Mouse (Mus musculus) limb, embryonic 15.5 days (tissue): ENCODE measurements at regions not wholly inside any gene's neighbourhood (a gene's known extent, or its start where the extent isn't known, plus 50 kb on each side); places are given as distances from the start of the nearest gene placed in this dataset.
"Not testable (repeated sequence)": the region's sequence is repeated elsewhere in the genome, so short reads cannot be mapped to it uniquely, and the experiment has no call there.

ENCODE experiments used
- ATAC-seq: fragments of 200-750 bp; cut with Nextera tagmentation; 2 replicates; pipeline ENCODE4 v1.8.0; 2017; ENCODE audit warnings: low read depth, moderate TSS enrichment; ENCODE audit not compliant: insufficient number of reproducible peaks, low FRiP score, low TSS enrichment
- H3K27ac ChIP-seq: fragments of 300-500 bp; sonication (generic); 2 replicates; pipeline ENCODE4 v1.5.1; 2015; ENCODE audit warnings: moderate library complexity, mild to moderate bottlenecking, inconsistent platforms
- H3K27me3 ChIP-seq: fragments of 300-500 bp; sonication (generic); 2 replicates; pipeline ENCODE4 v1.6.1; 2015; ENCODE audit warnings: inconsistent platforms
- H3K36me3 ChIP-seq: fragments of 300-500 bp; sonication (generic); 2 replicates; pipeline ENCODE4 v1.6.1; 2015; ENCODE audit warnings: inconsistent platforms
- H3K4me1 ChIP-seq: fragments of 300-500 bp; sonication (generic); 2 replicates; pipeline ENCODE4 v1.6.1; 2015; ENCODE audit warnings: inconsistent platforms
- H3K4me2 ChIP-seq: fragments of 300-500 bp; sonication (generic); 2 replicates; pipeline ENCODE4 v1.6.1; 2015; ENCODE audit warnings: mild to moderate bottlenecking, inconsistent platforms
- H3K4me3 ChIP-seq: fragments of 300-500 bp; sonication (generic); 2 replicates; pipeline ENCODE4 v1.5.1; 2015; ENCODE audit warnings: mild to moderate bottlenecking, inconsistent platforms
- H3K9ac ChIP-seq: fragments of 300-500 bp; sonication (generic); 2 replicates; pipeline ENCODE4 v1.6.1; 2015; ENCODE audit warnings: inconsistent platforms
- H3K9me3 ChIP-seq: fragments of 300-500 bp; sonication (generic); 2 replicates; pipeline ENCODE4 v1.6.1; 2016; ENCODE audit warnings: inconsistent platforms
- WGBS: fragments of 180-500 bp; shearing (Covaris S2); methylation state at CpG from one replicate; pipeline ENCODE4 v1.1.7; 2015; 5-methylcytosine and 5-hydroxymethylcytosine counted together

DNA sequence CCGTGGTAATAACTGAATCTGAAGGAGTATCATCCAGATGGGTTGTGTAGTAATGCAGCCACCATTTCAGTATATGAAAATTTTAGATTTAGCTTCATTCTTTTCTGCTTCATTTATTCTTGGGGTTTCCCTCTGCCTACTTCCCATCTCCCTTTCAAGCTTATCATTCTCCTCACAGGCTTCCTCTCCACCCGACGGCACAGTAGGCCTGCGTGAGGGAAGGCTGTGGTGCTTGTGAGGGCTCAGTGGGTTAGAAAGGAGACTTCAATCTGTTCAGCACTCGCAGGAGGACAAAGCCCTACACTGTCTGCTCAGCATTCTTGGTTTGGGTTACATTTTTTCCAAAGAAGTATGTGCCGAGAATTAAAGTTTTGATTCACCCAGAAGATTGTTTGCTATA lies 493.0 kb upstream of the Olfr1507 start:
- not testable (repeated sequence) for H3K27ac ChIP-seq, H3K9me3 ChIP-seq, H3K4me1 ChIP-seq, H3K27me3 ChIP-seq, H3K4me2 ChIP-seq, ATAC-seq, H3K36me3 ChIP-seq, H3K9ac ChIP-seq, H3K4me3 ChIP-seq
- no CpG with 5 or more reads among the region's 6 CpGs for WGBS

GRCm38 (mm10) chr14:52972207-52973003 lies 476.9 kb upstream of the Olfr1507 start:
- not testable (repeated sequence) for H3K4me2 ChIP-seq, H3K9ac ChIP-seq, H3K27ac ChIP-seq, H3K4me1 ChIP-seq, H3K4me3 ChIP-seq, H3K9me3 ChIP-seq, H3K36me3 ChIP-seq, H3K27me3 ChIP-seq, ATAC-seq
- no CpG with 5 or more reads among the region's 12 CpGs for WGBS

DNA sequence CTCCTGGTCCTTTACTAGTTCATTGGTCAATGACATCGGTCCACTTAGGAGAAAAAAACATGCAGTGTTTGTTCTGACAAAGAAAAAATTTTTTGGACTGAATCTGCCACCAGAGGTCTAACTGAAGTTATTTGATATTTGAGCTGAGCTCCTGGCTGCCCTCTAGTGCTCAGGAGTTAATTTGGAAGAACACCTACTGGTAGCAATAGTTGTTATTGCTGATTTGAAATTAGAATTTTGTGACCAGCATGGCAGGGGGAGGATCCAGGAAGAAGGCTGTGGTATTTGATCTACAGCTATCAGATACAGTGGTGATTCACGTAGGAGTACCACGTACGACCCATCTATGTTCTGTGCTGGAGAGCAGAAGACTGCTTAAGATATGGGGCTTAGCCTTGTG lies 466.6 kb upstream of the Olfr1507 start:
- not testable (repeated sequence) for H3K4me3 ChIP-seq, H3K4me2 ChIP-seq, H3K9ac ChIP-seq, ATAC-seq, H3K27me3 ChIP-seq, H3K4me1 ChIP-seq, H3K36me3 ChIP-seq, H3K9me3 ChIP-seq, H3K27ac ChIP-seq
- WGBS = 78% methylated on average over 3 of the region's 4 CpGs

- not testable (repeated sequence) for H3K4me3 ChIP-seq, H3K4me2 ChIP-seq, H3K27me3 ChIP-seq, ATAC-seq, H3K9ac ChIP-seq, H3K9me3 ChIP-seq, H3K36me3 ChIP-seq, H3K4me1 ChIP-seq, H3K27ac ChIP-seq
- 100% methylated on average over 2 of the region's 2 CpGs for WGBS
Observed at GRCm38 (mm10) chr14:52956515-52956914, 461.0 kb upstream of the Olfr1507 start.

DNA sequence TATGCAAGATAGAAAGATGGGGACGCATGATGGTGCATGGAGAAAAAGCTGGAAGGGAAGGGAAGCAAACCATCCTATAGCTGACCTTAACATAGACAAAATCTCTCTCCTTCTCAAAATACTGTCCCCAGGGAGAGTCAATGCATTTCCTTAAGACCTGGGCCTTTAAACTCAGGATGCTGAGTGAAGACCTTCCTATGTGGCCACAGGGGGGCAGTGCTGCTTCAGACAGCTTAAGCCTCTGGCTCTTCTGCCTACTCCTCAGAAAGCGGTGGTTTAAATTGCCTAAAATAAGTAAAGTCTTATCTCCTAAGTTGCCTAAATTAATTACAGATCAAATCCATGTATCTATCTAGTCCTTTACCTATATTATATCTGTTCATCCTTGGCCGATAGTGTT lies 449.4 kb upstream of the Olfr1507 start:
- H3K4me3 ChIP-seq, H3K4me2 ChIP-seq, H3K9me3 ChIP-seq, H3K27ac ChIP-seq, H3K36me3 ChIP-seq, ATAC-seq, H3K9ac ChIP-seq, H3K27me3 ChIP-seq, H3K4me1 ChIP-seq: not testable (repeated sequence)
- WGBS = no CpG with 5 or more reads among the region's 3 CpGs

GRCm38 (mm10) chr14:52942438-52942837 lies 446.9 kb upstream of the Olfr1507 start:
- H3K4me1 ChIP-seq, H3K27ac ChIP-seq, H3K9ac ChIP-seq, H3K4me2 ChIP-seq, H3K36me3 ChIP-seq, ATAC-seq, H3K27me3 ChIP-seq, H3K9me3 ChIP-seq, H3K4me3 ChIP-seq: not testable (repeated sequence)

GRCm38 (mm10) chr14:52941747-52942146 lies 446.2 kb upstream of the Olfr1507 start:
- not testable (repeated sequence) for H3K36me3 ChIP-seq, H3K9me3 ChIP-seq, H3K4me3 ChIP-seq, ATAC-seq, H3K27ac ChIP-seq, H3K9ac ChIP-seq, H3K4me1 ChIP-seq, H3K4me2 ChIP-seq, H3K27me3 ChIP-seq
- no CpG with 5 or more reads among the region's 1 CpGs for WGBS

DNA sequence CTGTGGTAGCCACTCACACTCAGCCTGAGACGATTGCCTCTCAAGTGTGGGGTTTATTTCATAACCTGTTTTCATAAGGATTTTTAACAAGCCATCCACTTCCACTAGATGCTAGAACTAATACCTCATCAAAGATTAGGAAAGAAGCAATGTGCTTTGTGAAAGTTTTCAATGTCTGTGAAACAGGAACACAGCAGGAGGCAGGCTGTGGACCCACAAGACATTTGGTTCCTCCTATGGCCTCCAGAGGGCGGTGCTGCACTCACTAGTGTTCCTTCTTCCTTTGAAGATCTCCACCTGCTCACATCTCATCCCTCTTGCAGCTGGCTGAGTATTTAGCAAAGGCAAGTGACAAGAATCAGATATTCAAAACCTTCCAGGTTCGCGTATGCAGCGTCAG lies 424.6 kb upstream of the Olfr1507 start:
- H3K4me2 ChIP-seq, H3K27me3 ChIP-seq, H3K27ac ChIP-seq, H3K4me3 ChIP-seq, H3K4me1 ChIP-seq, H3K9ac ChIP-seq, ATAC-seq, H3K9me3 ChIP-seq, H3K36me3 ChIP-seq: not testable (repeated sequence)
- no CpG with 5 or more reads among the region's 5 CpGs for WGBS

DNA sequence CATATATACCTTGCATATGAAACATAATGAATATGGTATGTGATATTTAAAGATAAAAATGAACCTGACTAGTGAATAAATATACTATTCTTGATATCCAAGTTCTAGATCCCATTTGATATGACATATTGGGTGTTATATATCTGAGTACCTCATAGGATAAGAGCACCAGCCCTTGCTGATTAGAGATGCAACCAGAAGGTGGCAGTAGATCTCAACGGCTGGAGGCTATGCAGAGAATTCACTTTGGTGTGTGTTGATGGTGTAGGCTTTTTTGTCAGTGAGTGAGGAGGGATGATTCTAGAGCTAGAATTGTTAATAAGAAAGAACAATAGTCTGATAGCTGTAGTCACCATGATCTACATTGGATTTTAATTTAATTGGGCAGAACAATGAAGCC lies 418.3 kb upstream of the Olfr1507 start:
- not testable (repeated sequence) for H3K27ac ChIP-seq, H3K36me3 ChIP-seq, H3K27me3 ChIP-seq, ATAC-seq, H3K4me2 ChIP-seq, H3K9me3 ChIP-seq, H3K4me3 ChIP-seq, H3K9ac ChIP-seq, H3K4me1 ChIP-seq
- no CpG with 5 or more reads among the region's 1 CpGs for WGBS

DNA sequence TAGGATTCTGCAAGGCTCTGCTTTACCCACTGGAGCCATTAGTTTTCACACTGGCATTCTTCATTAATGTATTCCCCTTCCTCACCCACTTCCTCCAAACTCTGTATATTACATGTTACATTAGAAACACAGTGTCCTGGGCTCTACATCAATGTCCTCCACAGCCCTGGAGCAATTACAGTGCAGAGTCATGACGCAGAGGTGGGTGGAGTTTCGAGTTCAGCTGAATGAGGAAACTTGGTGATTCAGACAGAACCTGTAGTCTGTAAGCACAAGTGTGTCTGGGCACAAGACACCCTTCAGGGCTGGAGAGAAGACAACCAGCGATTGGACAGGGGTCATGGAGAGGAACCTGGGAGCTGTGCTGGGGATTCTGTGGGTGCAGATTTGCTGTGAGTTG lies 404.1 kb upstream of the Olfr1507 start:
- not testable (repeated sequence) for H3K27ac ChIP-seq, H3K4me2 ChIP-seq, ATAC-seq, H3K4me3 ChIP-seq, H3K9me3 ChIP-seq, H3K36me3 ChIP-seq, H3K27me3 ChIP-seq, H3K9ac ChIP-seq, H3K4me1 ChIP-seq
- no CpG with 5 or more reads among the region's 3 CpGs for WGBS

- not testable (repeated sequence) for H3K4me1 ChIP-seq, H3K27ac ChIP-seq, ATAC-seq, H3K9ac ChIP-seq, H3K4me2 ChIP-seq, H3K9me3 ChIP-seq, H3K36me3 ChIP-seq, H3K4me3 ChIP-seq, H3K27me3 ChIP-seq
Observed at GRCm38 (mm10) chr14:52898310-52898709, 402.8 kb upstream of the Olfr1507 start.

GRCm38 (mm10) chr14:52879978-52880377 lies 384.4 kb upstream of the Olfr1507 start:
- not testable (repeated sequence) for H3K27me3 ChIP-seq, H3K9ac ChIP-seq, H3K9me3 ChIP-seq, H3K27ac ChIP-seq, H3K36me3 ChIP-seq, H3K4me3 ChIP-seq, ATAC-seq, H3K4me1 ChIP-seq, H3K4me2 ChIP-seq
- no CpG with 5 or more reads among the region's 3 CpGs for WGBS

DNA sequence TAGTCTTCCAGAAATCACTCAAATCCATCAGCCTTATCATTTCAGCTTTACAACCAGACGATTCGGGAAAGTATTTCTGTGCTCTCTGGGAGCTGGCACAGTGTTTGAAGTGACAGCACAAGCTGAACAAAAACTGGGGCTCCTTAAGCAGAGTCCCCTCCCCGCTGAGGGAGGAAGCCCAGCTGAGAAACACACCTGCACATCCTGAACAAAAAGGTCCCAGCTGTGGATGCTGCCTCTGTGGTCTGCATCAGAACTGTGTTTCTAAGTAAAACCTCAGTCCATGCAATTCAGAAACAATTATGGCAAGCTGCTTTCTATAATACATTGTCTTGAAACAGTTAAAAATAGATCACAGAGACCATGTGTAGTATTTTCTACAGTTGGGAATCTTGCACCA lies 368.3 kb upstream of the Olfr1507 start:
- not testable (repeated sequence) for H3K9ac ChIP-seq, ATAC-seq, H3K27me3 ChIP-seq, H3K4me3 ChIP-seq, H3K36me3 ChIP-seq, H3K27ac ChIP-seq, H3K4me2 ChIP-seq, H3K4me1 ChIP-seq, H3K9me3 ChIP-seq
- WGBS = no CpG with 5 or more reads among the region's 3 CpGs
